Mouse (Mus musculus) stomach, embryonic 16.5 days (tissue): ENCODE data around the gene Cenpv. TPM values are rescaled to one million over a fixed set of nuclear protein-coding genes. Genes with fewer than 3 reads are reported as not detected.
A peak's percentile ranks its signal among the peaks of the same experiment; 100 is the strongest.

Experiments
- ATAC-seq: fragments of 200-750 bp; cut with Nextera tagmentation; 2 replicates; pipeline ENCODE4 v1.8.0; 2017; ENCODE audit warnings: moderate number of reproducible peaks, moderate TSS enrichment; ENCODE audit not compliant: insufficient read depth, low FRiP score
- H3K27ac ChIP-seq: fragments of 300-500 bp; sonication (generic); 2 replicates; pipeline ENCODE4 v1.5.1; 2014; ENCODE audit warnings: low read length
- H3K27me3 ChIP-seq: fragments of 300-500 bp; sonication (generic); 2 replicates; pipeline ENCODE4 v1.6.1; 2014; ENCODE audit warnings: low read length, control low read depth, mixed read lengths; ENCODE audit not compliant: control insufficient read depth, insufficient read depth
- H3K36me3 ChIP-seq: fragments of 300-500 bp; sonication (generic); 2 replicates; pipeline ENCODE4 v1.6.1; 2014; ENCODE audit warnings: low read length; ENCODE audit not compliant: control insufficient read depth, insufficient read depth
- H3K4me1 ChIP-seq: fragments of 300-500 bp; sonication (generic); 2 replicates; pipeline ENCODE4 v1.6.1; 2014; ENCODE audit warnings: low read length, control low read depth, mixed read lengths; ENCODE audit not compliant: control insufficient read depth, insufficient read depth
- H3K4me2 ChIP-seq: fragments of 300-500 bp; sonication (generic); 2 replicates; pipeline ENCODE4 v1.6.1; 2014; ENCODE audit warnings: low read depth, low read length, mixed read lengths
- H3K4me3 ChIP-seq: fragments of 300-500 bp; sonication (generic); replicated peaks from 2 replicates; pipeline ENCODE4 v1.5.1; 2014; ENCODE audit warnings: mild to moderate bottlenecking, low read length
- H3K9ac ChIP-seq: fragments of 300-500 bp; sonication (generic); 2 replicates; pipeline ENCODE4 v1.6.1; 2014; ENCODE audit warnings: low read length
- H3K9me3 ChIP-seq: fragments of 300-500 bp; sonication (generic); replicated peaks from 2 replicates; pipeline ENCODE4 v1.6.1; 2016; ENCODE audit warnings: low read length, control low read depth; ENCODE audit not compliant: control insufficient read depth
- WGBS: fragments of 180-500 bp; shearing (Covaris S2); extraction: QIAGEN DNeasy Blood & Tissue Kit; methylation state at CpG from one replicate; pipeline ENCODE4 v1.1.7; 2014; 5-methylcytosine and 5-hydroxymethylcytosine counted together
- polyA plus RNA-seq: library from polyadenylated mRNA; unstranded; fragments of >200 nt; fragmentation: Nextera tagmentation; extraction: Ambion mirVana; gene quantifications from 2 replicates; pipeline ENCODE4 v1.2.1, GENCODE M21; 2015

The Cenpv gene
- polyA plus RNA-seq, 1 experiment from 2014 or later: 4.2 TPM

DNA sequence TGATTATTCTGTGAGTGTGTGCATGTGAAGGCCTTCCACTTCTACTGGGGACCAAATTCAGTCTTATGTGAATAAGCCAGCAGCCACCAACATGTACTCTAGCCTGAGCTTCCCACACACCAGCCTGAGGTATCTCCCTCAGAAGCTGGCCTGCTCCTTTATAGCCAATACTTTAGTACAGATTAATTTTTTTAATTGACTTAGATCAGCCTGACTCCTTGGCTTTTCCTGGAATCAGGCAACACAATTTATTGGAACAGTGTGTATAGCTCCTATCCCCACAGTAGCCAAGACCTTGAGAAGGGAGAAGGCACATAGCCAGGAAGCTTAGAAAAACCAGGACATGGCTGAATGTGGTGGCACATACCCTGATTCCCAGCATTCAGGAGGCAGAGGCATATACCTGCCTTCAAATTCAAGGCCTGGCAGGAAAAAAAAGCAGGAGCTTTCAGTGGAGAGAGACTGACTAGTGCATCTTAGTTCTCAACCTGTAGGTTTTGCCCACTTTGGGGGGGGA, 16.9 kb upstream of the Cenpv start:
- no peak overlapping the region; the same call in 1 of the 2 replicates for H3K27ac ChIP-seq

GRCm38 (mm10) chr11:62554934-62555517, 16.0 kb upstream of the Cenpv start:
- H3K4me1 ChIP-seq: peaks cover 21% of the 10 kb centered on the region
- H3K36me3 ChIP-seq: peaks cover 21% of the 10 kb centered on the region
- H3K4me3 ChIP-seq: peak overlapping the region; percentile 54; the same call in 1 of the 2 replicates
- H3K27ac ChIP-seq: no peak overlapping the region
- no peaks in the 10 kb centered on the region for H3K27me3 ChIP-seq
- no peaks in the 10 kb centered on the region for H3K9me3 ChIP-seq
- H3K4me2 ChIP-seq: peak overlapping the region; percentile 97
- H3K9ac ChIP-seq: no peak overlapping the region
- no peak for ATAC-seq

More for the DNA sequence above, 16.9 kb upstream of the Cenpv start:
- Histone ChIP-seq H3K36me3 (peaks cover 21% of the 10 kb centered on the region), H3K9ac (no peak overlapping the region), H3K4me1 (peaks cover 21% of the 10 kb centered on the region), H3K4me2 (no peak overlapping the region), H3K4me3 (no peak overlapping the region), H3K27me3 (no peaks in the 10 kb centered on the region), H3K9me3 (no peaks in the 10 kb centered on the region)
- ATAC-seq: no peak

- no peak for ATAC-seq
- Histone ChIP-seq H3K4me3 (peak overlapping the region; percentile 54), H3K9ac (no peak overlapping the region; the same call in 1 of the 2 replicates), H3K4me2 (peak overlapping the region; percentile 97), H3K27ac (no peak overlapping the region), H3K27me3 (no peaks in the 10 kb centered on the region), H3K9me3 (no peaks in the 10 kb centered on the region), H3K4me1 (peaks cover 25% of the 10 kb centered on the region), H3K36me3 (peaks cover 21% of the 10 kb centered on the region)
- WGBS: 74% methylated on average over 5 of the region's 5 CpGs
Measured at GRCm38 (mm10) chr11:62554163-62554855, 15.2 kb upstream of the Cenpv start.

DNA sequence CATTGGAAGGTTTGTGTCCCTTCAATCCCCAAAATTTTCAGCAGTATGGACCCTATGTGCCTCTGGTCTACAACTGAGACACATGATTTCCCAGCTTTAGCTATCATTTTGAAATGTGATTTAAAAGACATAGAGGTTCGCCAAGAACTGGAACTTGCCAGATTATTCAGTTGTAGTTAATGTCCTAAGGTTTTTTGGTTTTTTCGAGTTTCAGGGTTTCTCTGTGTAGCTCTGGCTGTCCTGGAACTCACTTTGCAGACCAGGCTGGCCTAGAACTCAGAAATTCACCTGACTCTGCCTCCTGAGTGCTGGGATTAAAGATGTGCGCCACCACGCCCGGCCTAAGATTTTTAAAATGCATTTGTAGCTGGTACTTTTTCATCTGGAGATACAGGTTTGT, 14.6 kb upstream of the Cenpv start:
- Histone ChIP-seq H3K9me3 (no peaks in the 10 kb centered on the region), H3K27ac (no peak overlapping the region), H3K4me3 (peak overlapping the region; percentile 54), H3K36me3 (peaks cover 21% of the 10 kb centered on the region), H3K9ac (peak overlapping the region; percentile 48), H3K4me2 (peak overlapping the region; percentile 97), H3K27me3 (no peaks in the 10 kb centered on the region), H3K4me1 (peaks cover 26% of the 10 kb centered on the region)
- ATAC-seq: no peak
- WGBS: 73% methylated on average over 5 of the region's 5 CpGs

GRCm38 (mm10) chr11:62553186-62553585, 14.1 kb upstream of the Cenpv start:
- no peak for ATAC-seq
- WGBS: 19% methylated on average over 1 of the region's 1 CpGs
- Histone ChIP-seq H3K36me3 (peaks cover 21% of the 10 kb centered on the region), H3K27ac (no peak overlapping the region), H3K9ac (peak overlapping the region; percentile 48), H3K9me3 (no peaks in the 10 kb centered on the region), H3K27me3 (no peaks in the 10 kb centered on the region), H3K4me1 (peaks cover 26% of the 10 kb centered on the region), H3K4me3 (peak overlapping the region; percentile 54), H3K4me2 (peak overlapping the region; percentile 97)

DNA sequence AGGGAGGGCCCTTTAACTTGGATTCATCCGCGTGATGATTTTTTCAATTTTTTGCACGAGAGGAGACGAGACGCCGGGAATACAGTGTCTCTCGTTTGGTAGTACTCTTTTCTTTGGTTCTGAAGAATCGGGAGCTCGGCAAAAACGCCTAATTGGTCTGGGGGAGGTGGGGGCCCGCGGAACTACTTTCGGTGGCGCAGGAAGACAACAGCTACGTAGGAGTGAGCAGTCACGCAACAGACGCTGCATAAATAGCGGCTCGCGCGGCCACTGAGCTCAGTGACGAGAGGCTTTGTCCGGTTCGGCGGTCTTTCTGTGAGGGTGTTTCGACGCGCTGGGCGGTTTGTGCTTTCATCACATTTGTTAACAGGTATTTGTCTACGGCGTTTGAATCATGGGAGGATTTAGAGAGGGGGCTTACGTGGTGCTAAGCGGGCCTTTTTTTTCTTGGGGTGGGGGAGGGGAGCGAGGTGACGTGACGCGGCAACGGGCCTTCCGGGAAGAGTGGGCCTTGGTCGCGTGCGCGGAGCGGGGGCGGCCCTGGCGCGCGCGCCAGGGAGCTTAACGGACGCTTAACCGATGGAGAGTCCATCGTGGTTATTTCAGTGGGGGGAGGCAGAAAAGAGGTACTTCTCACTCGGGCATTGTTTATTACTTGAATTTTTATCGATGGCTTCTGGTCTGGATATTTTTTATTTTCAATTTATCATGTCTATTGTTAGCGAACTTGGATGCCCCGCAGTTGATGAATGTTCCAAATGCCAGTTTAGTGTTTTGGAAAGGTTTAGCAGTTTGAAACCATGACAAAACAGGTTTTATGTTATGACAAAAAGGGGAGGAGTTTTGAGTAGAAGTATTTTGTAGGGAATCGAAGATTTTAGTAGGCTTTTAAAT, 12.4 kb upstream of the Cenpv start:
- peak overlapping the region; percentile 52 for H3K4me2 ChIP-seq
- no peaks in the 10 kb centered on the region for H3K9me3 ChIP-seq
- peaks cover 26% of the 10 kb centered on the region for H3K4me1 ChIP-seq
- WGBS: under 1% methylated on average over 58 of the region's 58 CpGs
- peaks cover 21% of the 10 kb centered on the region for H3K36me3 ChIP-seq
- H3K4me3 ChIP-seq: peak overlapping the region; percentile 85
- ATAC-seq: peak; percentile 82
- H3K27me3 ChIP-seq: no peaks in the 10 kb centered on the region
- peak overlapping the region; percentile 98 for H3K9ac ChIP-seq
- peak overlapping the region; percentile 79 for H3K27ac ChIP-seq

DNA sequence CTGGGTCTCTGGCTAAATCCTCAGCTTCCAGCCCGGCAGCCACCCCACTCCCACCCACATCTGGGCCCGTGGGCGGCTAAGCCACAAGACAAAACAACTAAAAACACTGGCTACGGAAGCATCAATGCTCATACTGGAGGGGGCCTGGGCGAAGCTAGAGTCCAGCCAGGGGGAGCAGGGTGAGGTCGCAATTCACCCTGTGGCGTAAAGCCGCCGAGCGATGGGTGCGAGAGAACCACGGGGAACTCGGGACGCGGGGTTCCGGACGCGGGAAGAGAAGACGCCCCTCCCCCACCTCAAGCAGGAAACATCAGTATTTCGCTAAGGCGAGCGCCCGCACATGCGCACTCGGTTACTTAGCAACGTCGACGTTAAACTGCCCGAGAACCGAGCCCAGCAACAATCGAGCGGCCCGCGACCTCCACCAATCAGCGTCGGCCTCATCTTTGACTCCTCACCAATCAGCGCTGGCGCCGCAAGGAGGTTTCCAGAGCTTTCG, 11.7 kb upstream of the Cenpv start, which contains the start of gene Ubb:
Ubb (plus strand) TSS at position 445 of the 499 bp plus-strand sequence.
- Histone ChIP-seq H3K9me3 (no peaks in the 10 kb centered on the region), H3K4me2 (peak within 1 kb of the TSS; percentile 90), H3K4me3 (peak within 1 kb of the TSS; percentile 85), H3K4me1 (peaks cover 26% of the 10 kb centered on the region), H3K27ac (peak within 1 kb of the TSS; percentile 100), H3K36me3 (peaks cover 21% of the 10 kb centered on the region), H3K9ac (peak within 1 kb of the TSS; percentile 98), H3K27me3 (no peaks in the 10 kb centered on the region)
- ATAC-seq: peak; percentile 97
- under 1% methylated on average over 40 of the region's 40 CpGs for WGBS

- WGBS: under 1% methylated on average over 11 of the region's 11 CpGs
- peak overlapping the region; percentile 98 for H3K9ac ChIP-seq
- H3K9me3 ChIP-seq: no peaks in the 10 kb centered on the region
- H3K4me1 ChIP-seq: peaks cover 26% of the 10 kb centered on the region
- H3K4me3 ChIP-seq: peak overlapping the region; percentile 85
- ATAC-seq: peak; percentile 48
- H3K27me3 ChIP-seq: no peaks in the 10 kb centered on the region
- H3K36me3 ChIP-seq: peaks cover 21% of the 10 kb centered on the region
- peak overlapping the region; percentile 90 for H3K4me2 ChIP-seq
- H3K27ac ChIP-seq: peak overlapping the region; percentile 100
Measured at GRCm38 (mm10) chr11:62550227-62550685, 11.2 kb upstream of the Cenpv start.
